Mouse (Mus musculus) heart, adult 2 months (tissue): ENCODE data around the gene Lat2.

Source experiments
- CTCF ChIP-seq: fragments of 200-600 bp; IDR thresholded peaks from 2 replicates; pipeline ENCODE4 v1.8.1; 2022; ENCODE audit warnings: antibody characterized with exemption, mild to moderate bottlenecking, moderate library complexity
- EP300 ChIP-seq: fragments of 200-500 bp; IDR thresholded peaks from 2 replicates; pipeline ENCODE4 v1.6.1; 2011; ENCODE audit warnings: low read depth, low read length, control low read depth; ENCODE audit not compliant: insufficient read depth
- POLR2A ChIP-seq: fragments of 200-500 bp; IDR thresholded peaks from 2 replicates; pipeline ENCODE4 v1.6.1; 2011; ENCODE audit warnings: mild to moderate bottlenecking, low read depth, low read length, control low read depth; ENCODE audit not compliant: insufficient read depth

DNA sequence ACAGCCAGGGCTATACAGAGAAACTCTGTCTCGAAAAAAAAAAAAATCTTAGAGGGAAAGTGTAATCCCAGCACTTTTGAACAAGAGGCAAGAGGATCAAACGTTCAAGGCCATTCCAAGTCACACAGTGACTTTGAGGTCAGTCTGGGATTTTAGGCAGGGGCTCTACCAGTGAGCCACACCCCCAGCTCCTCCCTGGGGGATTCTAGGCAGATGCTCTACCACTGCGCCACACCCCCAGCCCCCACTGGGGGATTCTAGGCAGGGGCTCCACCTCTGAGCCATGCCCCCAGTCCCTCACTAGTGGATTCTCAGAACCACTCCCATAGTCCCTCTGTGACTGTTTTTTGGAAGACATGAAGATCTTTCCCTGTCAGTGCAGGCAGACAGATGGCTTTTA, 35.7 kb downstream of the Lat2 start:
- TF ChIP-seq POLR2A: no peak
- no peak for TF ChIP-seq EP300
- TF ChIP-seq CTCF: no peak
